Mouse (Mus musculus) cerebellum, postnatal 14 days (tissue): ENCODE results near the gene Pnkp.
"Not testable (repeated sequence)": the region's sequence is repeated elsewhere in the genome, so short reads cannot be mapped to it uniquely, and the experiment has no call there.

Experiments used
- DNase-seq, 2 experiments: peaks; one replicate each; pipeline ENCODE4 v3.0.0; 2021; ENCODE audit warnings: mixed read lengths in 2 of 2

Gene Pnkp

DNA sequence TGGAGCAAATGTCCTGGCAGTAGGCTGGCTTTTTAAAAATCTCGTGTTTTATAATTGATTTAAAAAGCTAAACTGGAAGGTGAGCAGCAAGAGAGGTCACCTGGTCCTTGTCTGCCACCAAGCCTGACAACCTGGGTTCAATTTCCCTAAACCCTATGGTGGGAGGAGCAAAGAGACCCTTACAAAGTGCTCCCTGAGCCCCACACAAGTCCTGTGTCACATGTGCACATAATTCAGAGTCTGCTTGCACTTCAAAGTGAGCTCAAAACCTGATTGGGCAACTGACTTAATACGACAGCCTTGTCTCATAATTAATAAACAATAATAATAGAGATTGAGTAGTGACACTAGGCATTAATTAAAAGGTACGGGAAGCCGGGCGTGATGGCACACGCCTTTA lies 13.7 kb downstream of the Pnkp start:
- DNase-seq, result no peak

DNA sequence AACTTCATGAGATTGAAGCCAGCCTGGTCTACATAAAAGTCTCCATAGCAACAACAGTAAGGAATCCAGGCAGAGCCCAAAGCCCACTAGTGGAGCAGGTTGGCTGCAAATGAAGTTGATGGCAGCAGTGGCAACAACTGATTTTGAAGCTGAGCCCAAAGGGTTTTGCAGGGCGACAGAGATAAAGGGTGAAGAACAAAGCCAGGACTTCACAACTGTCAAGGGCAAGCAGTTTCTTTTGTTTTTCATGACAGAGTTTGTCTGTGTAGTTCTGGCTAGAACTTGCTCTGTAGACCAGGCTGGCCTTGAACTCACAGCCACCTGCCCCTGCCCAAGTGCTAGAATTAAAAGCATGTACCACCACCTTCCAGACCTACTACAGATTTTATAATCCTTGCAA lies 14.2 kb downstream of the Pnkp start:
- DNase-seq, result no peak

DNA sequence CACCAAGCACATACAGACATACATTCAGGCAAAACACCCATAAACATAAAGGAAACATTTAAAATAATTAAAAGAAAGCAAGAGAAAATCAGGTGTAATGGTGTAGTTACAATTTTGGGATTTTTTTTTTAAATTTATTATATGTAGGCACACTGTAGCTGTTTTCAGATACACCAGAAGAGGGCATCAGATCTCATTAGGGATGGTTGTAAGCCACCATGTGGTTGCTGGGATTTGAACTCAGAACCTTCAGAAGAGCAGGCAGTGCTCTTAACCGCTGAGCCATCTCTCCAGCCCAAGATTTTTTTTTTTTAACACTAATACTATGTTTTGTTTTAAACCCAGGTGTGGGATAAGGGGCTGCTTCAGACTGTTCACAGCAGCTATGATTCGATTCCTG lies 14.8 kb downstream of the Pnkp start:
- DNase-seq, result not testable (repeated sequence)

DNA sequence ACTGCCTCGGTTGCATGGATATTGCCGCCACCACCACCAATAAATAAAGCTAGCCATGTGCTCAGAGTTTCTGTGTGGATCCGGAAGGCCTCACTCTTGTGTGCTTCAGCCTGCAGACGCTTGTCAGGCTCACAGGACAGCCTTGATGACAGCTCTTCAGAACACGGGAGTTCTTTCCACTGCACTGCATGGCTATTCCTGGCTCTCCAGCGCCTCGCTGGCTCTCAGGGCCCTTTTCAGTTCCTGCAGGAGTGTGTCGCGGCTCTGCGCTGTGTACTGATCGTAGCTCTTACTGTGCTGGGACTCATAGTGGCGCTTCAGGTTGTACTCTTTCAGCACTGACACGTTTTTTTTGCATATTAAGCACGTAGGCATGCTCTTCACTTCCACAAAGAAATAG lies 20.9 kb downstream of the Pnkp start:
- DNase-seq, result no peak

DNA sequence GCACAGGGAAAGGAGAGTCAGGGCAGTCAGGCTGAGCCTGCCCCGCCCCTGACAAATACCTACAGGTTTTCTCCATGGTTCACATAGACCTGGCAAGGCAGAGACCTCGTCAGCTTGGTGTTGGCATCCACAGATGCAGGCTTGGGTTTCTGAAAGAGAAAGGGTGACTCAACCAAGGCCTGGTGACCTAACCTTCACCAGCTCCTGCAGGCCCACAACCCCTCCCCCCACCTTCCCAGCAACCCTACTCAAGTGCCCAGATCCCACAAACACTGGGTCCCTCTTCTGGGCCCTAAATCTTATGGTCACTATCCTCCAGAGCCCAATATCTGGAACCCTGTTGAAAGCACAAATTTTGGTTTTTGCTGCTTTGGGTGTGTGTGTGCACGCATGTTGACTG lies 26.1 kb downstream of the Pnkp start:
- DNase-seq, result no peak

DNA sequence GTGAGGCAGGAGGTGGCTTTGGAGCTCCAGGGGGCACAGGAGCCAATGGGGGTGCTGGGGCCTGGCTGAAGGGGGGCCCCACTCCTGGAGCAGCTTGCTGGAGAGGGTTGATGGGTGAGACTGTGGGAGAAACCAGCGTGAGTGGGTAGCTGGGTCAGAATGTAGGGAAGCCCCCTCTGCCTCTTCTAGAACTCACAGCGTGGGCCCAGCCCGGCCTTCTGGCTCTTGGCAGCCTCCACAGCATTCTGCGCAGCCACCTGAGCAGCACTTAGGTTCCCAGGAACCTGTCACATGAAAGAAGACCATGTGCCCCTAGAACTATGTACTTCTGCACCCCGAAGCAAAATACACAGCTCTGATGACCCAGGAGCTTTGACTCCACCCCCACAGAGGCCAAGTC lies 27.7 kb downstream of the Pnkp start:
- peak; percentile 48 to 55 for DNase-seq

DNA sequence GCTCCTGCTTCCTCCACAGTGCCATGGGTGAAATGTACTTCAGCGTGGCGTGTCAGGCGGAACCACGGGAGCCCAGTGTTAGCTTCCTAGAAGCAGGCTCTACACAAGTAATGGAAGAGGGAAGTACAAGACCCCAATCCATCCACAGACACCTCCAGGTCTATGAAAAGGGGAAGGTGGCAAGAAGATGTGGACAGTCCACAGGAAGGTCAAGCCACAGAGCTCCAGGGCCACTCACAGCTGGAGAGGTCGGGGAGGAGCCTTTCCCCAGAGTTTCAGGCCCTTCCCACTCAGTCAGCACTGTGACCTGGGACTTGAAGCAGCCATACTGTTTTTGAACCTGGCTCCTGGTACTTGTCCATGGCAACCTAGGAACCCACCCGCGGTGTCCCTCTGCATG lies 30.0 kb downstream of the Pnkp start:
- no peak for DNase-seq

DNA sequence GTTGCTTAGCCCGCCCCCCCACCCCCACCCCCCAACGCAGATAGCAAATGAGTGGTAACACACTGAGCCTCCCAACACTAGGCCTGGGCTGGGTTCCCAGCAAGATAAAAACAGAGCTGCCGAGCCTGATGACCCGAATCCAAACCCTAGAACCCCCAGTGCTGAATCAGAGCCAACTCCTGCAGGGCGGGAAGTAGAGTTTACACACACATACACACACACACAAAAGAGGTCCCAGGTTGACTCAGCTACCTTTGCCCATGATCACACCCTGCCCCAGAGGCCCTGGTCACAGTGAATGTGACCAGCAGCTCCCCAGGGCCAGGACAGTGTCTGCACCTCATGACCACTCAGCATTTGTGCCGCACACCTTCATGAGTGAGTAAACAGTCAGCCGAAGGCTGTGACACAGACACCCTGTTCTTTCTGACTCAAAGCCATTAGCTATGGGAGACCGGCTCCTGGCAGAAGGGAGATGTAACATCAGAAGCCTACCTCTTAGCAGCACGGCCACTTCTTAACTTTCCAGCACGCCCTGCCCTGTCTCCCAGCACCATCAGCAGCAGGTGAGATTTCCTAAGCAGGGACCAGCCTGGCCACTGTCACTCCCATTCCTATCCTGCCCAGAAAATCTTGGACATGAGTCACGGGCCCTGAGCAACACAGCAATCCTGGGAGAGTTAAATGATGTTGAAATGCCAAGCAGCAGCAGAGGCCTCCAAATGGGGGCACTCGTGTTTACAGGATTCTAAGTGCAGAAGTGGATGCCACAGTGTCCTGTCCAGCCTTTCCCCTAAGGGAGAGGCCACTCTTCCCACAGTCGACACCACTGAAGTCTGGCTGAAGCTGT lies 31.5 kb downstream of the Pnkp start:
- peak; percentile 59 to 67 for DNase-seq

DNA sequence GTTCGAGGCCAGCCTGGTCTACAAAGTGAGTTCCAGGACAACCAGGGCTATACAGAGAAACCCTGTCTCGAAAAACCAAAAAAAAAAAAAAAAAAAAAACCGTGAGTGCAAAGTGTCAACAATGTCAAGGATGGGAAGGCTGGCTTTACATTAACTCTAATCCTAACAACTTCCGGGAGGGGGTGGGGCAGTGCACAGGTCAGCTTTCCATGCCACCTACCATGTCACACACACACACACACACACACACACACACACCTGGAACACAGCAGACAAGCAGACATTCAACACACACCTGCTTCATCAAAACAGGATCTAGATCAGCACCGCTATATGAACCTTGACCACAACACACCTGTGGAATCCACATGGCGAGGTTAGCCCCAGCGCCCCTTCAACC lies 33.2 kb downstream of the Pnkp start:
- DNase-seq, result no peak

DNA sequence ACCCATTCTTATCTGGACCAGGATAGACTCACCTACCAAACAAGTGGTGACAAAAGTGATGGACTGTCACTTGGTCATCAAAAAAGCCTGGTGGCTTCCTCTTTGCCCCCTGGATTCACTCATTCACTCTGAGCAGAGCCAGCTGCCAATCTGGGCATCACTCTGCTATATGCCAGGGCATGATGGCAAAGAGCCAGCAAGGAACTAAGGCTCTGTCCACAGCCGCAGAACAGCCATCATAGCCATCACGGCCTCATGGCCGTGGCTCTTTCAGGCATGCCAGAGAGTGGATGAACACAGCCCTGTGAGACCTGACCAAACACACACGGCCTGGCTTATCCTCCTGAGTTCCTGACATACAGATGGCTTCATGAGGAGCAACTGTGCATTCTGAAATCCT lies 33.8 kb downstream of the Pnkp start:
- DNase-seq, result peak in 1 of 2 experiments; percentile 59

DNA sequence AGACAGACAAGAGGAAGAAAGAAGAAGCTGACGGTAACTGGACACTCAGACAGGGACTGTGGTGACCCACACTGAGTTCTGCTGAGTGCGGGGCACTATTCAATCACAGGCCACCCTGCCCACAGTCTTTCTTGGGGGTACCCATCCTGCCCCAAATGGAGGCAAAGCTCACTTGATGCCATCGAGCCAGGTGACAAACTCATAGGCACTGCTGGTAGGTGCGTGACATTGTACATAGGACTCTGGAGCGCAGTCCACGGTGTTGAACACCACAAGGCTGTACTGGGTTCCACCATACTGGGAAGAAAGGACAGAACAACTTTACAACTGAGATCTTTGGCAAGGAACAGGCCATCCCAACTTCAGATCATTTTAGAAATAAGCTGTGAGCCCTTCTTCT lies 34.7 kb downstream of the Pnkp start:
- DNase-seq, result no peak

DNA sequence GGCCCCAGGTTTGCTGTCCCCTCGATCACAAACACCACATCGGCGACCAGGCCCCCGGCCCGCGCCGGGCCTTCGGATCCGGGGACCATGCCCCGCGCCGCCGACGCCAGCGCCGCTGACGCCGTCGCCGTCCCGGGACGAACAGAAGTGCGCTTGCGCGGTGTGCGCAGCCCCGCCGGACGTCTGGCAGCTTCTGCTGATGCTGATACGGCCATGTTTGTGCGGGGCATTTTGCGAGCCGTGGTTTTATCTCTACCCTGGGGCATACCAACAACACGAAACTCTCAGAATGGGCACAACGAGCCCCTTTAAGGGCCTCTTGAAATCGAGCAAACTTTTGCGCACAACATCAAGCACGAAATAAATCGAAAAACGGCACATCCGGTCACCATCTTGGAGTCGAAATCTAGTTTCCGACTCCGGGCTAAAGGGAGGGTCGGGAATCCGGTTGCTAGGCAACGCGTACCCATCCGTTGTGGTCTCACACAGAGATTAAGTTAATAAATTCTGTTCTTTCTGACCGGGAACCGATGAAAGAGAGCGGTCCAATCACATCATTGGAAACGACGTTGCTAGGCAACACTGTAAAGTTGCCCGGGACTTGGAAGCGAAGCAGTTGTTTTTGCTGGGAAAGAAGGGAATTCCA lies 35.5 kb downstream of the Pnkp start, which contains the start of gene Med25:
Gene Med25, minus strand, starts transcription at position 437 of the 646 bp plus-strand sequence.
- peak; percentile 90 to 93 for DNase-seq

DNA sequence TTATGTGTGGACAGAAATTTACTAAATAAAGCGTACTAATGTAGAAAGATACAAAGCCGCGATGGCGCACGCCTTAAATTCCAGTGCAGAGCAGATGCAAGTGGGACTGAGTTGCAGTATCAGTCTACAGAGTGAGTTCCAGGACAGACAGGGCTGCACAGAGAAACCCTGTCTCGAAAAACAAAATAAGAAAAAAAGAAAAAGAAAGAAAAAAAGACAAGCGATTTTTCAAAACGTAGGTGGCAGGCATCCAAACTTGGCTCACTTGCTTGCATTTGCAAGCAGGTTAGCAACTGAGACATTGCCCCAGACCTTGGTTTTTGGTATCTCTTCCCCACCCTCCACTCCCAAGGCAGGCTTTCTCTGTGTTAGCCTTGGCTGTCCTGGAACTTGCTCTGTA lies 36.3 kb downstream of the Pnkp start:
- DNase-seq, result no peak

DNA sequence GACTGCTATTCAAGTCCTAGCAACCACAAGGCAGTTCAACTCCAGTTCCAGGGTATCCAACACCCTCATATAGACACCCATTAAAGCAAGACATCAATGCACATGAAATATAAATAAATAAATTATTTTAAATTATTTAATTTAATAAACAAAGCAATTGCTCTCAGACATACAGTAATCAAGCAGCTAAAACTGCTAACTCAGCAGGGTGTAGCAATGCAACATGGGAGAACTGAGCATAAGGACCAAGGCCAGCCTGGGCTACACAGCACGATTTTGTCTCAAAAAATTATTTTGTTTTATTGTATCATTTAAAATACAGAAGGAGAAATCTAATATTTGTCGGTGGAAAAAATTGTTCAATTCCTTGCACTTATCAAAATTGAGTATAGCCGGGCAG lies 37.2 kb downstream of the Pnkp start:
- no peak for DNase-seq

DNA sequence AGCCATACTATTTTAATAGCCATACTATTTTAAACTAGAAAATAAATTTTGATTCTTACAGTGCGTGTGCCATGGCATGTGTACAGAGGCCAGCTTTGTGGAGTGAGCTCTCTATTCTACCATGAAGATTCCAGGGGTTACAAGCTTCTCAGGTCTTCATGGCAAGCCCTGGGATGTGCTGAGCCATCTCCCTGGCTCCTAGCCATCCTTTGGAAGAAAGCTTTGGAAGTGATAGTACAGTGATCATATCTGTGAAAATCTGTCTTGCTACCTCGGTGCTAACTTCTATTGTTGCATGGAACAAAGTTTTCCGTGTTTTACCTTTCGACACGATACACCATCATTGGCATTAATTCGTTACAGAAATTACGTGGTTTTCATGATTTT lies 38.3 kb downstream of the Pnkp start:
- no peak for DNase-seq

DNA sequence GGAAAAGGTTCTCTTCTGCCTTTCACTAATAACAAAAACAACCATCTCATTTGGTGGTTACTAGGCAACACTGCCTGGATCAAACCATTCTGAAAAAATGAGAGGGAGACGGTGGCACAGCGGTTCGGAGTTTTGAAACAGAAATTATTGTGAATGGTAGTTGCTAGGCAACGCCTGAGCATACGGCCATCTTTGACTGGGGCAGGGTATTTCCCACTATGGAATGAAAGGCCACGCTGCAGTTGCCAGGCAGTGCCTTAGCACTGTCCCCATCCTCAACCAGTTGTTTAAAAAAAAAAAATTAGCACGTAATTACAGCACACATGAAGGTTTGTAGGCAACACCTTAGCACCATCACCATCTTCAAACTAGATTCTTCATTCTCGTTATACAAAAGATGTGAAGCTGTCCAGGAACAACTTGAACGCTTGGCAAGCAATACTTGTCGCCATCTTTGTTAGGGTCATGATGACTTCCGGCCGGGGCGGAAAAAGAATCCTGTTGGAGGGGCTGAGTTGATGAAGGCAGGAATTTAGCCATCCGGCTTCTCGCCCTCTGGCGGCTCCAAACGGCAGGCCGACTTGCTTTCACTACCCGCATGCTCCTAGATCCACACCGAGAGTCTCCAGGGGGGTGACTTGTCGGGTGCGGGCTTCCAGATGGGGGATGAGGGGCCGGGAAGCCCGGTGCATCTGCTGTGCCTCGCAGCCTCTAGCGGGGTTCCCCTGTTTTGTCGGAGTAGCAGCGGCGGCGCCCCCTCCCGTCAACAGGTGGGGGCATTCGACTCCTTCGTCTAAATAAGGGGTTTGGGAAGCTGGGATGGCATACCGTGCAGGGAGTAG lies 38.9 kb downstream of the Pnkp start, which contains the start of gene Fuz:
Gene Fuz, plus strand, starts transcription at position 487 of the 842 bp plus-strand sequence.
- DNase-seq, result peak; percentile 93

DNA sequence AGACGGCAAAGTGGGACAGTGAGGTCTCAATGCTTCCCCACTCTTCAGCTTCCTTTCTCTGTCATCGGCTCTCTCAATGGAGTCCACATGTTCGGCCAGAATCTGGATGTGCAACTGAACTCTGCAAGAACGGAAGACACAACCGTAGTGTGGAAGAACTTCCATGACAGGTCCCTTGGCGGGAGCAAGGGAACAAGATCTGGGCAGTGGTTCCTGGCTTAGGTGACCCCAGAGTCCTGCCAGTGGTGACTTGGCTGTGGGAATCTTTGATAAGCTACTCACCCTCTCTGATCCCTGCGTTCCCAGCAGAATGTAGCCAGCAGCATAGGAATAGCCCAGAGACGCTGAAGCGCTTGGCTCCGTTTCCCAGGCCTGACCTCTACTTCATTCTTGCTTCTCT lies 39.6 kb downstream of the Pnkp start:
- DNase-seq, result no peak

DNA sequence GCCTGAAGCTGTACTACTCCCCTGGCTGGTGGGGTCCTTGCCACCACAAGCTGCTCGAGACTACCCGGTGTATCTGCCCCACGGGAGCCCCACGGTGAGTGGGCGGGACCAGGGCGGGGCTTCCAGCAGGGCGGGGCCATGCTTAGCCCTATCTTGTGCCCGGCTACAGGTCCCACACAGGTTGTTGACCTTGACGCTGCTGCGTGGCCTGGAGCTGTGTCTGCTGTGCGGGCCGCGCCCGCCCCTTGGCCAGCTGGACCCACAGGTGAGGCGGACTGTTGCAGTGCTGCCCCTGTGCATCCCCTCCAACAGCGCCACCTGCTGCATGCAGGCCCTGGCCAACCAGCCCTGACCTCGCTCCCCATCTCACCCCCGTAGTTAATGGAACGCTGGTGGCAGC lies 41.7 kb downstream of the Pnkp start:
- peak in 1 of 2 experiments; percentile 73 for DNase-seq

DNA sequence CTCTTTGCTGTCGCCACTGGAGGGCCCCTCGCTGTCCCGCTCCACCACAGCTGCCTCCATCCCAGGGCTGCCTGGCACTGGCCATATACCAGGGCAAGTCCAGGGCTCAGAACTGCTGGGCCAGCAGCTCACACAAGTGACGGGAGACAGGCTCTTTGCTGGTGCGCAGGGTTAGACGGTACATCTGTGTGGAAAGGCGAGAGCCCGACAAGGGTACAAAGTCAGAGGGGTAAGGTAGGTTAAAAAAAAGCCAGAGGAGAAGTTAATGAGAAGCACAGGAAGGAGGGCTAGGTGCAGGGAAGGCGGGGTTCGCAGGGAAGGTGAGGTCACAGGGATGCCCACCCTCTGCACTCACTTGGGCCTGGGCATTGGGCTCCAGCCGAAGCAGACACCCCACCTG lies 43.7 kb downstream of the Pnkp start:
- no peak for DNase-seq

DNA sequence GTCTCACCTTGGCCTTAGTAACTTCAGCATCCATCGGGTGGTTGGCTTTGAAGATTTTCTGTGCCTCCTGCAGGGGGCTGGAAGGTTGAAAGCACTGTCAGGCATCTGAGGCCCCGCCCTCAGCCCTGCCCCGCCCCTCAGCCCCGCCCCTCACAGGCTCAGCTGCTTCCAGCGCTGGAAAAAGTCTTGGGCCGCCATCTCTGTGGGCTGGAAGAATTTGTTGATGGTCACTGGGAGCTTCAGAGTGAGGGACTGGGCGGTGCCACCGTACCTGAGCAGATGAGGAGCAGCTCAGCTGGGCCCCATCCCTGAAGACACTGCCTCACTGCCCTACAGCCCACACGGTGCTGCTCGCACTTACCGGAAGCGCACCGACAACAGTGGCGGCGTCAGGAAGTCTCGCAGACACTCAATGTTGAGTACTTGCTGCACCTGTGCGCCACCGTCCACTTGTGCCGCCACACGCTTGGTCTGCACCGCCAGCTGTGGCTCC lies 44.3 kb downstream of the Pnkp start:
- no peak for DNase-seq

DNA sequence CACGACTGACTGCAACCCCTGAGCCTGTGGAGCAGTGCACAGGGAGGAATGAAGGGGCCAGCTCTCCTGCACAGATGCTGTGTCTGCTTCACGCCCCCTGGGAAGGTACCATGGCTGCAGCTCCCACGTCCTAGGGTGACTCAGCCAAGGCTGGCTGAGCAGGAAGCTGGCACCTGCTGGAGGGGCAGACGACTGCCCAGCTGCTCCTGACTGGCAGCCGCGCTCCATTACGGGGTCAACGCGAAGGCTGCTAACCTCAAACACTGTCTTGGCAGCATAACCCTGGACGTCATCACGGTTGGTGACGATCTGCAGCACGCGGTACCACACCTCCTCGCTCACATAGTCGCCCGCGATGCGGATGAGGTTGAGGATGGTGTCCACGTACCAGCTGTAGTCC lies 48.5 kb downstream of the Pnkp start:
- DNase-seq, result no peak

DNA sequence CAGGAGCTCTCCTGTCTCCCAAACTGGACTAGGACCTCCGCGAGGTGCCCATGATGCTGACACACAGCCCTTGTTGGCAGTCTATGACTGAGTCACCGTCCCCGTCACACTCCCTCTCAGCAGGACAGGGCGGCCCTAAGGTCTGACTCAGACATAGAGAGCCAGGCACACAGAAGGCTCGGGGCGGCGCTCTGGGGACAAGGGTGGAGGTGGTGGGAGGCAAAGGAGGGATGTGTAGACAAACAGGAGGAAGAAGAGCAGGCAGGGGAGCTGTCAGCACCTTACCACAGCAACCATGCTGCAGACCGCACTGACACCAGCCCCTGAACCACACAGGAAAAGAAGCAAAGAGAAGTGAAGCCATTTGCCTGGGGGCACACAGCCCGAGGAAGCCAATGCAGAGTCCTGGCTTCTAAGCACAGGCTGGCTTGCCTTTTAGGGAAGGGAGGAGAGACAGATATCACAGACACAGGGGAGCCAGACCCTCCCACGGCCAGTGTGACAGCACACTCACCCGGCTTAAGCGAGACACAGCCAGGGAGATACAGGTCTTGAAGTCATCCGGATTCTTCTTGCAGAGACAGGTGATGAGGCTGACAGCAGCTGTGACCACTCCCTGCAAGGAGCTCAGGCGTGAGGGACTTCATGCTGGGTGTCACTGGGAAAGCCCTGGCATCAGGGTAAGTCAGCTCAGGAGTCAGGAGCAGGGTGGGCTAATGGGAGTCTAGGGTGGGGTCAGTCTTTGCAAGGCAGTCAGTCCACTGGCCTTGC lies 52.0 kb downstream of the Pnkp start:
- peak in 1 of 2 experiments; percentile 2 for DNase-seq
